Mouse (Mus musculus) midbrain, postnatal 0 days (tissue): ENCODE results near the gene Cep55. TPM values are rescaled to one million over a fixed set of nuclear protein-coding genes. Genes with fewer than 3 reads are reported as not detected.

Source experiments
- ATAC-seq: fragments of 200-750 bp; cut with Nextera tagmentation; 2 replicates; pipeline ENCODE4 v1.8.0; 2017; ENCODE audit warnings: moderate number of reproducible peaks, mild to moderate bottlenecking, moderate TSS enrichment, moderate library complexity; ENCODE audit not compliant: low FRiP score
- DNase-seq: peaks from one replicate; pipeline ENCODE4 v3.0.0-alpha.2; 2015; ENCODE audit warnings: low spot score
- H3K27ac ChIP-seq: fragments of 300-500 bp; sonication (generic); 2 replicates; pipeline ENCODE4 v1.5.1; 2014; ENCODE audit warnings: low read depth, mild to moderate bottlenecking, low read length, mixed read lengths
- H3K27me3 ChIP-seq: fragments of 300-500 bp; sonication (generic); 2 replicates; pipeline ENCODE4 v1.6.1; 2014; ENCODE audit warnings: low read length, control low read depth, mixed read lengths; ENCODE audit not compliant: insufficient read depth
- H3K36me3 ChIP-seq: fragments of 300-500 bp; sonication (generic); 2 replicates; pipeline ENCODE4 v1.6.1; 2014; ENCODE audit warnings: low read length, control low read depth, mixed read lengths; ENCODE audit not compliant: insufficient read depth
- H3K4me1 ChIP-seq: fragments of 300-500 bp; sonication (generic); 2 replicates; pipeline ENCODE4 v1.6.1; 2014; ENCODE audit warnings: mild to moderate bottlenecking, control low read depth, antibody characterized with exemption, low read length, mixed read lengths; ENCODE audit not compliant: insufficient read depth
- H3K4me2 ChIP-seq: fragments of 300-500 bp; sonication (generic); 2 replicates; pipeline ENCODE4 v1.6.1; 2014; ENCODE audit warnings: low read depth, mild to moderate bottlenecking, low read length, mixed read lengths; ENCODE audit not compliant: poor library complexity, severe bottlenecking
- H3K4me3 ChIP-seq: fragments of 300-500 bp; sonication (generic); 2 replicates; pipeline ENCODE4 v1.5.1; 2014; ENCODE audit warnings: low read depth, mild to moderate bottlenecking, low read length, moderate library complexity
- H3K9ac ChIP-seq: fragments of 300-500 bp; sonication (generic); replicated peaks from 2 replicates; pipeline ENCODE4 v1.6.1; 2014; ENCODE audit warnings: mild to moderate bottlenecking, low read length, moderate library complexity, mixed read lengths; ENCODE audit not compliant: poor library complexity, severe bottlenecking
- H3K9me3 ChIP-seq: fragments of 300-500 bp; sonication (generic); 2 replicates; pipeline ENCODE4 v1.6.1; 2016; ENCODE audit warnings: low read length, control low read depth
- CTCF ChIP-seq: IDR thresholded peaks from 2 replicates; pipeline ENCODE4 v1.5.1; 2016; ENCODE audit warnings: antibody characterized with exemption, mild to moderate bottlenecking
- WGBS: fragments of 180-500 bp; shearing (Covaris S2); extraction: QIAGEN DNeasy Blood & Tissue Kit; methylation state at CpG from one replicate; pipeline ENCODE4 v1.1.7; 2014; 5-methylcytosine and 5-hydroxymethylcytosine counted together
- polyA plus RNA-seq: library from polyadenylated mRNA; unstranded; fragments of >200 nt; fragmentation: Nextera tagmentation; extraction: Ambion mirVana; gene quantifications from 2 replicates; pipeline ENCODE4 v1.2.1, GENCODE M21; 2015
- total RNA-seq: library from RNA; depleted of rRNA; stranded (reverse); fragments of >200 nt; gene quantifications from 2 replicates; pipeline ENCODE4 v1.2.3, GENCODE M21; 2014

Gene Cep55
- total and polyA plus RNA-seq, 2 experiments from 2014 or later: 0.88 to 1.3 TPM

DNA sequence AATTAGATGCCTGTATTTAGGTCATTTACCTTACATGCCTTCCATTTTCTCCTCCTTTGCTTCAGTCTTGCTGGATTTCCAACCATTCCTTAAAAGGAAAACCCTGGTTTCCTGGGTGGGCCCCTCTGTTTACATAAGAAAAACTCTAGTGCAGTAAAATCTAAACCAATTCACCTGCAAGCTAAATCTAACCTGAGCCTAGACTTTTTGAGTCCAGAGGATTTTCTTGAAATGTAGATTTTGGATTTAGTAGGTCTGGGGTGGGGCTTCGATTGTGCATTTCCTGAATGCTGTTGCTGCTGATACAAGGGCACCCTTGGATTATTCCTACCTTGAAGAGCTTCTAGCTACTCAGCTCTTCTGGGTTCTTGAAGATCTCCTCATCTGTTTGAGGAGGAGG, 9.2 kb downstream of the Cep55 start:
- Histone ChIP-seq H3K4me2 (no peak overlapping the region), H3K4me1 (no peaks in the 10 kb centered on the region), H3K9ac (no peak overlapping the region), H3K27ac (no peak overlapping the region), H3K9me3 (no peaks in the 10 kb centered on the region), H3K4me3 (no peak overlapping the region), H3K36me3 (no peaks in the 10 kb centered on the region), H3K27me3 (no peaks in the 10 kb centered on the region)
- 100% methylated on average over 1 of the region's 1 CpGs for WGBS
- DNase-seq (no peak), ATAC-seq (no peak)
- TF ChIP-seq CTCF: no peak

DNA sequence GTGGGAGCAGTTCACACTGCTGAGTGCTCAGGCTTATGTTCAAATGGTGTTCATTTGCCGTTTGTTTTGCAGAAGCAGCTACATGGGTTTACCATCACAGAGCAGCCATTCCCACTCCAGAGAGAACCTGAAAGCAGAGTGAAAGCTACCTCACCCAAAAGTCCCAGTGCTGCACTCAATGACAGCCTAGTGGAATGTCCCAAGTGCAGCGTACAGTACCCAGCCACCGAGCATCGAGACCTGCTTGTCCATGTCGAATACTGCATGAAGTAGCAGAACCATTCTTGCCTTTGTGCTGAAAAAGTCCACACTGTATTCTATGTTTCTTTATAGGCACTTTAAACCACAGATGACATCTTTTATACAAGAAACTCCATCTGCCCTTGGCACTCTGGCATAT, 18.4 kb downstream of the Cep55 start:
- Histone ChIP-seq H3K4me2 (no peak overlapping the region), H3K4me3 (no peak overlapping the region), H3K9me3 (no peaks in the 10 kb centered on the region), H3K27ac (no peak overlapping the region), H3K27me3 (no peaks in the 10 kb centered on the region), H3K4me1 (no peaks in the 10 kb centered on the region), H3K9ac (no peak overlapping the region), H3K36me3 (no peaks in the 10 kb centered on the region)
- 94% methylated on average over 5 of the region's 5 CpGs for WGBS
- TF ChIP-seq CTCF: no peak
- ATAC-seq: no peak
- no peak for DNase-seq

DNA sequence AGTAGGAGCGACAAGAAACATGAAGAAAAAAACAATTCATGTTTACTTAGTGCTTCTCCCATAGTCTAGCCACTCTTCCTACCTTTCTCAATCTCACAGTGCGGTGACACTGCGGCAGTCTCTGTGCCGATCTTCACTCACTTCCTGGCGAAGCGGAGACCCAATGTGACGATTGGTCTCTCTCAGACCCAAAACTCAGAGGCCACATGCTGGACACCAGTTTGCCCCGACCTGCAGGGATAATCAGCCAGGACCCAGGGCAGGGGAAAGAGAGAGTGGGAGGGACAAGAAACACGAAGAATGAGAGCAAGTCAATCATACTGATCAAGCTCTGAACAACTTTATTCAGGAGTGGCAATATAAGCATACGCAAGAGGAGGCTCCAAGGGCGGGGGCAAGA, 20.2 kb downstream of the Cep55 start:
- 87% methylated on average over 11 of the region's 11 CpGs for WGBS
- Histone ChIP-seq H3K9ac (no peak overlapping the region), H3K4me2 (no peak overlapping the region), H3K9me3 (no peaks in the 10 kb centered on the region), H3K27me3 (no peaks in the 10 kb centered on the region), H3K36me3 (no peaks in the 10 kb centered on the region), H3K27ac (no peak overlapping the region), H3K4me1 (no peaks in the 10 kb centered on the region), H3K4me3 (no peak overlapping the region)
- TF ChIP-seq CTCF: no peak
- DNase-seq (no peak), ATAC-seq (no peak)

DNA sequence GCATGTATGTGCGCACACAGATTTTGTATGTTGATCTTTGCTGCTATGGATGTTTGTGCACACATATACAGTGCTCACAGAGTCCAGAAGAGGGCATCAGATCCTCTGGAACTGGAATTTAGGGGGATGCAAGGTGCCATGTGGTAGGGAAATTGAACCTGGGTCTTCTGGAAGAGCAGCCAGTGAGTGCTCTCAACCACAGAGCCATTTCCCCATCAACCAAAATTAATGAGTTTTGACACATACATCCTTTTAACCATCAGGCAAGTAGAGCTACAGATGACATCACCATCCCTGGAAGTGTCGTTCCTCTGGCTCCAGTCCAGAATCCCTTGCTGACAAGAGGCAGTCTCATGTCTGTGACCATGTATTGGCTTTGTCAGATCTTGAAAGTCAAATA, 21.4 kb downstream of the Cep55 start:
- peak; percentile 58 for TF ChIP-seq CTCF
- DNase-seq: peak; percentile 51

DNA sequence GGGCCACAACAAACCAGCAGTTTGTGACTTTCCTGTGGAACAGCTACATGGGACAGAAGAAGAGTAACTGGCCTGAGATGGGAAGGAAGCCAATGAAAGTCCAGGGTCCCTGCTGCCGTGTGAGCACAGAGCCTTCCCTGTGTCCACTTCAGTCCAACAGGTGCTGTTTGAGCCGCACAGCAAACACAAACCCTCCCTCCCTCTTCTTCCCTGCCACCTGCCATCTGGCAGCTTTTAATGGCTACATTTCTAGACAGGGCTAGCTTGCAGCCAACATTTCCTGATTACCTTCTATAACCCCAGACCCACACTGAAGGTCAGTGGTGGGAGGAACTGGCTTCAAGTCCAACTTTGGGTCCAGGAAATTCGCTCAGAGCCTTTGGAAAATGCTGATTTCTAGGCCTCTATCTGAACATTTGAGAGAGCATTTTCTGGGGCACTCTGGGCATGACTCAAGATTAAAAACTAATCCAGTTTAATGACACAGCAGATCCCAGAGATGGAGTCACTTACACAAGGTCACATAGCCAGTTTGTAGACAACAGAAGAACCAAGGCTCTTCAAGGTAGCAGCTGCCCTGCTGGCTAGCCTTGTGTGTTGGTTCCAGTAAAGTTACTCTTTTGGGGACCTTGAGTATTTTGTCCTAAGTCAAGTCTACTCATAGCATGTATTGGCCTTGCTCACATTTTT, 23.2 kb downstream of the Cep55 start:
- ATAC-seq (no peak), DNase-seq (no peak)
- Histone ChIP-seq H3K4me2 (no peak overlapping the region), H3K9me3 (no peaks in the 10 kb centered on the region), H3K27me3 (no peaks in the 10 kb centered on the region), H3K36me3 (no peaks in the 10 kb centered on the region), H3K27ac (no peak overlapping the region), H3K4me1 (no peaks in the 10 kb centered on the region), H3K9ac (no peak overlapping the region), H3K4me3 (no peak overlapping the region)
- WGBS: 83% methylated on average over 3 of the region's 3 CpGs
- TF ChIP-seq CTCF: no peak

More for the DNA sequence above, 21.4 kb downstream of the Cep55 start:
- Histone ChIP-seq H3K27ac (no peak overlapping the region), H3K9me3 (no peaks in the 10 kb centered on the region), H3K9ac (no peak overlapping the region), H3K4me2 (no peak overlapping the region), H3K4me3 (no peak overlapping the region), H3K36me3 (no peaks in the 10 kb centered on the region), H3K27me3 (no peaks in the 10 kb centered on the region), H3K4me1 (no peaks in the 10 kb centered on the region)
- 79% methylated on average over 2 of the region's 2 CpGs for WGBS
- ATAC-seq: no peak

DNA sequence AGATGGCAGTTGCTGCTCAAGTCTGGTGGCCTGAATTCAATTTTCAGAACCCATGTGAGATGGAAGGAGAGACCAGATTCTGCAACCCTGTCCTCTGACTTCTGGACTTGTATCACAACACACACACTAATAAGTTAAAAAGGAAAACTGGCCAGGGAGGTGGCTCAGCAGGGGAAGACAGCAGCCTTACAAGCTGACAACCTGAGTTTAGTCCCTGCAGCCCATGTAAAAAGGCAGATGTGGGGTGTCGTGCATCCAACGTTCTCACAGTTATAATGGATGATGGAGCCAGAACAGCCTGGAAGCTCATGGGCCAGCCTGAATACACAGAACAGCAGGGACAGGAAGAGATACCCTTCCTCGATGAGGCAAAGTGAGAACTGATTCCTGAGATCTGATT, 26.6 kb downstream of the Cep55 start:
- TF ChIP-seq CTCF: no peak
- DNase-seq (no peak), ATAC-seq (no peak)
- Histone ChIP-seq H3K9ac (no peak overlapping the region), H3K27me3 (no peaks in the 10 kb centered on the region), H3K9me3 (no peaks in the 10 kb centered on the region), H3K36me3 (no peaks in the 10 kb centered on the region), H3K4me2 (no peak overlapping the region), H3K4me1 (no peaks in the 10 kb centered on the region), H3K27ac (no peak overlapping the region), H3K4me3 (no peak overlapping the region)
- WGBS: 74% methylated on average over 3 of the region's 3 CpGs
